Mouse (Mus musculus): ENCODE measurements around the gene Nek1.

Gene Nek1

DNA sequence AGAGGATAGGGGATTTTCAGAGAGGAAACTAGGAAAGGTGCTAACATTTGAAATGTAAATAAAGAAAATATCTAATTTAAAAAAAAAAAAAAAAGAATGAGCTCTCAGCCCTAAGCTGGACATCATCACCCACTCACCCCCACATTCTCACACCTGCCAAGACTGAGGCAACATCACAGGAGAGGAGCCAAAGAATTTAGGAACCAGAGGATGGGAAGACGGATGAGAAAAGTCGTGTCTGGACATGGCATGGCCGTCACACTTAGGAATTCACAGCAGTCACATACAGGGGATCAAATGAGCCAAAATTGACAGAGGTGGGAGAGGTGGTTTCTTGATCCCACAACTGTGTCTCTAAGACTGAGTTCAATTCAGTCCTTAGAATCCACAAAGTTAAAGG is 165.5 kb downstream of the Nek1 start:
- DNase-seq (ENCODE audit: low spot score), result no peak

GRCm38 (mm10) chr8:61161461-61162185 is 168.6 kb downstream of the Nek1 start:
- peak; percentile 86 for DNase-seq (ENCODE audit: low spot score)

- no peak for DNase-seq (ENCODE audit: low spot score)
Observed at GRCm38 (mm10) chr8:61162186-61162566, 169.2 kb downstream of the Nek1 start.

DNA sequence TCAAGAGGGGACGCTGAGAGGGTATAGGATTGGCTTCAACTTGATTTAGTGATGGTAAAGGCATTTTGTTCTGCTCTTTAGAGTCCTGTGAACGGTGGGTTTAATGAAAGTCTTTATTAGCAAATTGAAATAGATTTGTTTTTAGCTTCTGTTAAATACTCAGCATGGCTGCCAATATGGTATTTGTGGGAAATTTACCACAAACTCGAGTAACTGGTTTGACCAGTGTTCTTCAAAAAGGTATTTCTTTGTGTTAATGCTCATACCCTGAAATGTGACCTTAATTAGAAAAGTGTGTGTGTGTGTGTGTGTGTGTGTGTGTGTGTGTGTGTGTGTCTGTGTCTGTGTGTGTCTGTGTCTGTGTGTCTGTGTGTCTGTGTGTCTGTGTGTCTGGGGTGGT is 178.6 kb downstream of the Nek1 start:
- no peak for DNase-seq (ENCODE audit: low spot score)

- DNase-seq (ENCODE audit: low spot score), result no peak
Observed at GRCm38 (mm10) chr8:61173921-61174492, 181.0 kb downstream of the Nek1 start.

GRCm38 (mm10) chr8:61175876-61176275 is 182.9 kb downstream of the Nek1 start:
- DNase-seq (ENCODE audit: low spot score), result no peak

DNA sequence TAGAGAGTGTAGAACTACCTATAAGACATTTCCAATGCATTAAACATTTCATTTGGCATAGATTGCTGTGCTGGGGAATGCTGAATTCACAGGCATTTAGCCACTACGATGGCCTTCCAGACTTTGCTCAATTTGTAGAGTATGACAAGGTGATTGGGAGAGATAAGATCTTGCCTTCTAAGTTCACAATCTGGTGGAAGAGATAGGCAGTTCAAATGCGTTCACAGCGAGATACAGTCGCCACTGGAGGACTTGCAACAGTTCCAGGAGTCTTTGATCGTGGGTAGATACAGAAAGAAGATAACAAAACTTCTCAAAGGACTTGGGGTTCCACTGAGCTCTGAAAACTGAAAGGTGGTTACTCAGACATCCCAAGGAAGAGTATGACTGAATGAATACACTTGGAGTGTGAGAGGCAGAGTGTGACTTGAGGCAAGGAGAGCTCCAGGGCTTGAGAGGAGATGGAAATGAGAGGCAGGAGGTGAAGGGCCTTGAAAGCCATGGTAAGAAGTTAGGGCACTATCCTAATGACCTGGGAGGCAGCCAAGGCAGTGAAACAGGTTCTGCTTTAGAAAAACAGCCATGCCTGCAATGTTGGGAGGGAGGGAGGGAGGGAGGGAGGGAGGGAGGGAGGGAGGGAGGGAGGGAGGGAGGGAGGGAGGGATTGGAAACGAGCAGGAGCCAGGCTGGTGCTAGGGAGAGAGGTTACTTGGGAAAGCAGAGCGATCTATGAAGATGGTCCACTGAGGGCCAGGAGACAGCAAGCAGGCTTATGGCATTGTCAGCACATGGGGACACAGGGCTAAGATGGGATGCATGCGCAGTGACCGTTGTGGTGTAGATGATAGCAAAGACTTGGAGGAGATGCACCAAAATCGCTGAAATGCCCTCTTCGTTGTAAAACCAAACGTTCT is 184.9 kb downstream of the Nek1 start:
- no peak for DNase-seq (ENCODE audit: low spot score)

DNA sequence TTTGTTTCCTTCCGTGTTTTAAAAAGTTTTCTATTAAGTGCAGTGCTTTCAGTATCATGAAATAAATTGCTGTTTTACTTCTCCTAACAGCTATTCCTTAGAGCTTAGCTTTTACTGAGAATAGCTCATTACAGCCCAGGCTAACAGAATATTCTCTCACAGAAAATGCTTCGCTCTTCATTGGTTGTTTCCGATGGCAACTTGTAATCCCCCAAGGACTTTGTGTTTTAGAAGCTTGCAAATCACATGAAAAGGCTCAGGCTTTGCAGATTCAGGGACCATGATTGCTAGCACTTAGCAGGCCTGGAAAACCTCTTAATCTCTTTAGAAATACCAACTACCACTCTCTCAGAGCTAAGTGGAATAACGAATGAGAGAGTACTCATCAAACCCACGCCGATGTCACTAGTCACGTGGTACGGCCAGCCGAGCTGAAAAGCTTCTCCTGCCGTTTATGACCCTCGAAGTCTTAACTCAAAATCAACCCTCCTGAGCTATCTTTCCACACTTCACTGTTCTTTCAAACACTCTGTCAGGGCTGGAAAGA is 185.7 kb downstream of the Nek1 start:
- no peak for DNase-seq (ENCODE audit: low spot score)

All from adipocyte (in vitro differentiated cells).